Mouse (Mus musculus) 3134 (cell line): ENCODE measurements around the gene Pidd1.
"Not testable (repeated sequence)": the region's sequence is repeated elsewhere in the genome, so short reads cannot be mapped to it uniquely, and the experiment has no call there.

ENCODE experiments used
- DNase-seq: peaks from one replicate; pipeline ENCODE4 v3.0.0-alpha.2; 2011; ENCODE audit warnings: low spot score; ENCODE audit not compliant: insufficient read length; ENCODE audit errors: extremely low read depth

The Pidd1 gene

DNA sequence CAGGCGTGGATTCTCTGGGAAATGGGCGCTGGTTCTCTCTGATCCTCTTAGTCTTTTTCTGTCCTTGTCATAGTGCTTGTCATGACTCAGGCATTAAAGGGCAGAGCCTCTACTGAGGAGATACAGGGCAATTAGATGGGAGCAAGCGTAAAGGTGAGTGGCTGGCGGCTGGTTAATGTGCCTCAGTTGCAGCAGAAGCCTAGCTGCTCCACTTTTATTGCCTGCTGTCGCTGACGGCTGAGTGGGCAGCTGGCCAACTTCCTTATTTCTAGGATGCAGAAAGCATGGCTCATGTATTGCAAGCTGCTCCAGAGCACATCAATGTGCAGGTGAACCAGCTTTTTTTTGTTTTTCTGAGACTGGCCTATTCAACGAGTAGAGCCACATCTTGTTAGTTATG is 24.9 kb downstream of the Pidd1 start:
- DNase-seq, result no peak

DNA sequence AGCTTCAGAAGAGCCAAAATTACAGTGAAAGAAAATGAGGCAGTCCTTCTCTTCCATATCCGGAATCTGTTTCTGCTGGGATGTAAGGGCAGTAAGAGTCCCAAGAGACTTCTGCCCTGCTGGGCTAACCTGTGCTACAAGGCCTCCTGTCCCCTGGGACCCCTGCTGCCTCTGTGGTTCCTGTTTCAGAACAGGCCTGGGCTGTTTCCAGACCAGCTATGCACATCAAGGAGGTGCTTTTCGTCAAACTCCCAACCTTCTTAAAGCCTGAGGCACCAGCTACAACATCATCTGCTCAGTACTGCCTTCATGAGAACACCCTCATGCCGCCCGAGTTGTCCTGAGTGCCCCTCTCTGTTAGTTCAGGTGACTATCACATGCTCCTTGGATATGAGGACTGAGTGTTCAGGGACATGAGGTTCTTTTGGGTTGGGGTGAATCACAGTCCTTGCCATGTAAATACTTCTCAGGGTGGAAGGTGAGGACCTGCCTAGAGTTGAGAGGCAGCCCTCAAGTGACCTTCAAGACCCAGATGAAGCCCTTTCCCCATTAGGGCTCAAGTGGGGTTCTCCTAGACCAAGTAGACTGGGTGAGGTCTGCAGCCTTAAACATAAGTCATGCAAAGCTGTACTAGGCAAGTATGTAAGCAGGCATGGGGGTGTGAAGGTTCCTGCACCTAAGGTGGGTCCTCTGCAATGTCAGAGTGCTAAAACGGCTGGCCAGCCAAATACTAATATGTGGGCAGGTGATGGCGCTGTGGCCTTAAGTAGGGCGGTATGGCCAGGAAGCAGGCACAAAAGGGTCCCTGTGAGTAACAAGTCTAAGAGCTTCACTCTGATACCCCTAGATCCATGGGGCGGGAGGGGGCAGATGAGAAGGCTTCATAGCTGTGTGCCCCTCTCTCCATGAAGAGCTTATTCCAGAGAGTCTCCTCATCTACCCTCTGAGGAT is 25.8 kb downstream of the Pidd1 start:
- DNase-seq, result no peak

GRCm38 (mm10) chr7:141416144-141416841 is 27.5 kb downstream of the Pidd1 start:
- DNase-seq, result no peak

DNA sequence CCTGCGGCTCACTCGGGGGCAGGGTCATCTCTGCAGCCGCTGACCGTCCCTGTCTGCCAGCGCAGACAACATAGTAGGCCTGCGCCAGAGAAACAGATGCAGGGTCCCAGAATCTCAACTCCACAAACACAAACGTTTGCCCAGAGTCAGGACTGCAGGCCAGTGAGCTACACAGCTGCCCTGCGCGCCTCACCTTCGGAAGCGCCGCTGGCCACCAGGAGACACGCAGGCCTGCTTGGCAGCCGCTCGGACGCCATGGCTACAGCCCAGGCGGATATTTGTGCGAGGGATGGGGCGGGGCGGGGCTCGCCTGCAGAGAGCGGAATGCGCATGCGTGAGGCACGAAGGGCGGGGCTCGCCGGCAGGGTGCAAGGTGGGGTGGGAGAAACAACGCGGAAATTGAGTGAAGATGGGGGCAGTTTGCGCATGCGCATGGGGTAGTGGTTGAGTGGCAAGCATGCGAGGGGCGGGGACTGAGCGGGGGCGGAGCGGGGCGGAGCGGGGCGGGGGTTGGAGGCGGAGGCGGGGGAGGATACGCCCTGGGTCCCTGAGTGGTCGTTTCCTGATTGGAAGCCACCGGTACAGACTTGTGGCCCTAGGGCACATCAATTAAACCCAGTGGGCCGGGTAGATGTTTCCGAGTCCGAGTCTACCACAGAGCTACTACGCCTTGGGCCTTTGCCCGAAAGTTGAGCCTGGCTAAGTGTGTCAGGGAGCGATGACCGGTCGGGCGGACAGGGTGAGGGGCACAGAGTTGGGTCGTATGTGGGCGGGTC is 29.8 kb downstream of the Pidd1 start, which contains the start of gene Gatd1:
Gatd1 (minus strand) TSS at position 328 of the 776 bp plus-strand sequence.
- peak; percentile 96 for DNase-seq

- DNase-seq, result peak; percentile 39
Observed at GRCm38 (mm10) chr7:141413331-141413730, 30.5 kb downstream of the Pidd1 start.

DNA sequence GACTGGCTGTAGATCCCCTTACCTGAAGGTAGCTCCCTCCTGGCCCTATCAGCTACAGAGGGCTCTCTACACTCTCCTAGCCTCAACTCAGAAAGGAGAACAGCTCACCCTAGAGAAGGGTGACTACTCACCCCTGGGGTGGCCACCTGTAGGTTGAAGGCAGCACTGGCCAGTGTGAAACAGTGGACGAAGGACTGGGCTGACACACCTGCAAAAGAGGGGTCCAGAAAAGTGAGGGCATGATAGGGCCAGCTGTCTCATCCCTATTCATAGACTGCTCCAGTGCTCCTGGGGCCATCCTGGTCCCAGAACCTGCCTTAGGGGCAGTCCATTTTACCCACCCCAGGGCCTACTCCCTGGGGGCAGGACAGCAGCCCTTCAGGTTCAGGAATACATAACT is 32.2 kb downstream of the Pidd1 start:
- no peak for DNase-seq

DNA sequence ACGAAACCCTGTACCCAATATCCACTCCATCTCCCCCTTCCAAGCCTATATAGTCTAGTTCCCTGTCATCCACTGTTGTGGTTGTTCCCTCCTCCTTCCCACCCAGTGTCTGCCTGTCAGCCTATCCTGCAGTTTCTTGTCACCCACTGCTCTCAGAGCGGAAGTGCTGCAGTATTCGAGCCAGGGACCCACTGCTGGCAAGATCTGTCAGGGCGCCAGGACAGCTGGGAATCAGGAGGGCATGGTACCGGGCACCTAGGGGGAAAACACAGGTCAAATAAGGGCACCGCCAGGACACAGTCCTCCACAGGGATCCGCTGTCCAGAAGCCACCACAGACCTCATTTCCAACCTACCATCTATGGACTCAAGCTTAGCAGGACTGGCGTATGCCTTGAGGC is 33.2 kb downstream of the Pidd1 start:
- DNase-seq, result no peak

GRCm38 (mm10) chr7:141408833-141409232 is 35.0 kb downstream of the Pidd1 start:
- peak; percentile 80 for DNase-seq

- DNase-seq, result not testable (repeated sequence)
Observed at GRCm38 (mm10) chr7:141407670-141408069, 36.2 kb downstream of the Pidd1 start.

DNA sequence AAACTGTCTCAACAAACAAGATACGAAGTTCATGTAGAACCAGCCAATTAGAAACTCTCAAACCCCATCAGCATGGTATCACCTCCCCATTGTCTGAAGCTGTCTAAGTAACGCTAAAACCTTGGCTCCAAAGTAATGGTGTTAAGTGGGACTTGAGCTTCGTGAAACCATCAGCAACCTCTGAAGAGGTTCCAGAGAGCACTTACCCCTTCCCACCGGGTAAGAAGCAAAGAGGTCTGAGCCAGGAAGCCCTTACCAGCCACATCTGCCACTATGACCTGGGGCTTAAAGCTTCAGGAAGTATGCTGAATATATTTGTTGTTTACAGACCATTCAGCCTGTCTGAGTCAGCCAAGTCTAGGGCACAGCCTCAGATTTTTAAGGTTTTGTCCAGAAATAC is 38.4 kb downstream of the Pidd1 start:
- DNase-seq, result no peak

DNA sequence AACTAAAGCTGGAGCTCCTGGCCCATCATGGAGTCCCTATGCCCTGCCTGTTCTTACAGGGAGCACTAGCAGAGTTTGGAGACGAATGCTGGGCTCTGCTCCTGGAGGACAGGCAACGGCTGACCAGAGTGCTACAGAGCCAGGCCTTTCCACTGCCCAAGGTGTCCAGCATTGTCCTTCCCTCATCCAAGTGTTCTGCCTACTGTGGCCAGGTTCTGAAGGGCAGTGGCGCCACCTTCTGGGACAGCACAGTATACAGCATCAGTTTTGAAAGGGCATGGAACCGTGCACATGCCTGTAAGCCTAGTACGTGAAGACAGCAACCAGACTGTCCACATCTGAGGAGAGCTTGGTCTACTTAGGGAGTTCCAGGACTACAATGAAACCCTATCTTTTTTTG is 40.5 kb downstream of the Pidd1 start:
- DNase-seq, result peak; percentile 41

DNA sequence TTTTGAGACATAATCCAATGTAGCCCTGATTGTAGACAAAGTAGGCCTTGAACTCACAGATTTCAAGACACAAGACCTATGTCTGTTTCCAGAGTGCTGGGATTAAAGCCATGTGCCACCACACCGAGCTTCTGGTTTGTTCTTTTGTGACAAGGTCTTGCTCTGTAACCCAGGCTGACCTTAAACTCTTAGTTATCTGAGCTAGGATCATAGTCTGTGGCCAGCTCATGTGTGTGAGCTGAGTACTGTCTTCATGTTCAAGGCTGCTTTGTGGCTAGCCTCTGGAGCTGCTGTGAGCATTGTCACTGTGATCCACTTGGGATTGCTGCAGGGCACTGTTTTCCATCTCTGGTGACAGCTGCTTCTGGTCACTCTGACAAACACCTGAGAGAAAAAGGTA is 48.5 kb downstream of the Pidd1 start:
- DNase-seq, result no peak

GRCm38 (mm10) chr7:141394771-141395170 is 49.1 kb downstream of the Pidd1 start:
- DNase-seq, result peak; percentile 54

DNA sequence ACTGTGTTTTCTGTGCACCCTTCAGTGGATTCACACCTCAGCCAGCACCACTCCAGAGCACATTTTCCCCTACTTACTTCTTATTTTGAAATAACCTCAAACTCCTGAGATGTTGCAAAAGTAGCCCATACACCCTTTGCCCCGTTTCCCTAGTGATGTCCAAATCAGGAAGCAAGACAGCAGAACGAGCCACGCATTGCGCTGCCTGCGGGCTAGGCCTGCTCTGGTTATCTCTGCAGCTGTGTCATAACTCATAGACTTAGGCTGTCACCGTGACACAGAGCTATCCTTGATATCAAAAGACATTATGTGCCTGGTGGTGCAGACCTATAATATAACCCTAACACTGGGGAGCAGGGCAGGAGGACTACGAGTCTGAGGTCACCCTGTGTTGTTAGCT is 49.7 kb downstream of the Pidd1 start:
- no peak for DNase-seq

DNA sequence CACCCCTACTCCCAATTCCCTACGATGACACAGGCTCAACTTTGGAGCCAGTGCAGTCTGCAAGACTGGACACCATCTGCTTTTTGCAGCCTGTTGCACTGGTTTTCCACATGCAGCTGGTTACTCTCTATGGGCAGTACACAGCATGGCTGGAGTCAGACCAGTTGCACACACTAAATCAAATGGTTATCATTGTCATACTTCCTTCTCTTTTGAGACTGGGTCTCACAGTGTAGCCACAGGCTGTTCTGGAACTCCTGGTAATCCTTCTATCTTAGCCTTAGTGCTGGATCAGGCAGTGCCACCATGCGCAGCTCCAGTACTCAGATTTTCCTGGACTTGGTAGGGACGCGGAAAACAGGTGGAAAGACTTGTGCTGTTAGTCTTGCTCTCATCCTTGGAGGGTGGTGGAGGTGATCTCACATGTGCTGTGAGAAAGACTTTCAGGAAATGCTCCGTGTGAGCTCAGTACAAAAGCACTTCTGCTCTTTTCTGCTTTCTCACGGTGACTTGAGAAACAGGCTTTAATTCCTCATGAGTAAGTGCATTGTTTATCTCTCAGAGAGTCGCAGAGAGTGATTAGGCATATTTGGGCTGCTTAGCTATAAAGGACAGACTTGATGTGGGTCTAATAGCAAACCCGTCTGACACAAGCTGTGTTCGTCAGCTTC is 51.1 kb downstream of the Pidd1 start:
- DNase-seq, result no peak

DNA sequence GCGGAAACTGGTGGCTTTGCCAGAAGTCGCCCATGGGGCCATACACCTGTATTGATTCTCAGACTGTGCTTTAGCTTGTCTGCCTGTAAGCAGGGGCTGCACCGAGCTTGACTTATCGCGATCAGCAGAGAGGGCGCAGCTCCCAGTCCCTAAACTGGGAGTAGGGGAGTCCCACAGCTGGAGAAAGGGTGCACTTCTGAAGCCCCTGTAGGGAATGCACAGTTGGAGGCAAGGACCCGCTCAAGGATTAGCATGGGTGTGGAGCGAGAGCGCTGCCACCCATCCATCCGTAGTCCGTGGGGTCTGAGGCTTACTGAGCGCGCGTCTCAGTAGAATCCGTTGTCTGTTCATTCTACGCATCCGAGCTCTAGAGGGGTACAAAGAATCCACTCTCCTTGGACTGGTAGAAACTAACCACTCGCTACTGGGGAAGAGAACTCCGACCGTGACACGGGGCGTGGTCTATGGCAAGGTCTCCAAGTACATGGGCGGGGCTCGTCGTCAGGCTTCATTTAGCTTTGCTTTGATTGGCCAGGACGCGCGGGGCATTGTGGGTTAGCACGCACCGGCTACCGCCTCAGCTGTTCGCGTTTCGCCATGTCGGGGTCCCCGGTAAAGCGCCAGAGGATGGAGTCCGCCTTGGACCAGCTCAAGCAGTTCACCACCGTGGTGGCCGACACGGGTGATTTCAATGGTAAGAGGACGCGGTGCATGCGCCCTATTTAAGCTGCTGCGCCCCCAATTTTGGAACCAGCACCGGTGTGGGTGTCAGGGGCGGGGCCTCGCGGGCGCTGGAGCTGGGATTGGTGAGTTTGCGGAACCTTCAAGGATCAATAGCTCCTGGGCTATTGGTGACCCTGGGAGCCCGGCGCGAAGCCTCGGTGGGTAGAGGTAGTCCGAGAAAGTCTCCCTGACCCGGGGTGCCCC is 51.9 kb downstream of the Pidd1 start, which contains the start of gene Taldo1:
Taldo1 (plus strand) TSS at position 575 of the 927 bp plus-strand sequence.
- DNase-seq, result peak; percentile 87

DNA sequence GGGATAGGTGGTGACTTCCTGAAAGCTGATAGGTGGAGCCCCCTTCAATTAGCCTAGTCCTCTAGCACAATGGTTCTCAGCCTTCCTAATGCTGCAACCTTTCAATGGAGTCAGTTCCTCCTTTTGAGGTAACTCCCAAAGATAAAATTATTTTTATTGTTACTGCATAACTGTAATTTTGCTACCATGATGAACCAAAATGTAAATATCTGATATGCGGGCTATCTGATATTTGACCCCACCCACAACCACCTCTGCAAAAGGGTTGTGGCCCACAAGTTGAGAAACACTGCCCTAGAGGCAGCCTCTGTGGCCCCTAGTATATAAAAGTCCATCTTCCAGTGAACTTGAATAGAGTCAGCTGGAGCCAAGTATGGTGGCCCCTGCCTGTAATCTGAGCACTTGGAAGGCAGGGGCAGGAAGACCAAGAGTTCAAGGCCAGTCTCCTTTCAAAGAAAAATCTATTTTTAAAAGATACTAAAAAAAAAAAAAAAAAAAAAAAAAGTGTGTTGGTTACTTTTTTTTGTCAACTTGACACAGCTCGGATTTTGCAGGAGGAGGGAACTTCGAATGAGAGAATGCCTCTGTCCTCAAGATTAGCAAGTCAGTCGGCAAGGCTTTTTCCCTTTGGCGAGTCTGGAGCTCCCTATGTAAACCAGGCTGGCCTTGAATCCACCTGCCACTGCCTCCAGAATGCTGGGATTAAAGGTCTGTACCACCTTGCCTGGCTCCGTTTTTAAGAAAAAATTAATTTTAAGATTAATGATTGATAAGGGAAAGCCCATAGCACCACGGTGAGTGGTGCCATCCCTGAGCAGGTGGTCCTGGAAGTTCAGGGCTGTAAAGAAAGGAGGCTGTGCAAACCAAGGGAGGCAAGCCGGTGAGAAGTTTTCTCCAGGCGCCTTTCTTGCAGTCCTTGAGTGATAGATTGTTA is 53.2 kb downstream of the Pidd1 start:
- DNase-seq, result no peak

GRCm38 (mm10) chr7:141388487-141389109 is 55.2 kb downstream of the Pidd1 start:
- DNase-seq, result no peak
